Mouse (Mus musculus): ENCODE measurements around the gene Slc38a2. TPM values are rescaled to one million over a fixed set of nuclear protein-coding genes. Genes with fewer than 3 reads are reported as not detected.
A peak's percentile ranks its signal among the peaks of the same experiment; 100 is the strongest.

The Slc38a2 gene
- polyA plus RNA-seq, 1 experiment from 2014 or later, result 191 TPM

GRCm38 (mm10) chr15:96700766-96701165 is 1.2 kb upstream of the Slc38a2 start:
- no peak for ATAC-seq (ENCODE audit: insufficient number of reproducible peaks, insufficient read depth, low FRiP score, low read depth)

GRCm38 (mm10) chr15:96698658-96699448 is 677 bp downstream of the Slc38a2 start:
- peak overlapping the region; percentile 96 to 99 for H3K4me3 ChIP-seq (ENCODE audit: control insufficient read depth in 1 of 2, insufficient read depth in 1 of 2, low read depth in 1 of 2, low read length in 2 of 2)
- peak overlapping the region; percentile 77 for H3K4me2 ChIP-seq (ENCODE audit: low read length)
- peak; percentile 79 for ATAC-seq (ENCODE audit: insufficient number of reproducible peaks, insufficient read depth, low FRiP score, low read depth)

More at GRCm38 (mm10) chr15:96700766-96701165, 1.2 kb upstream of the Slc38a2 start:
- no peaks in the 10 kb centered on the region for H3K9me3 ChIP-seq (ENCODE audit: control insufficient read depth, low read length)
- H3K27ac ChIP-seq (replicated peaks in 1 of 2; ENCODE audit: control insufficient read depth in 1 of 2, insufficient read depth in 1 of 2, low read depth in 2 of 2, low read length in 2 of 2), result peak overlapping the region; percentile 99 to 100; a peak in 3 of 4 replicates
- H3K36me3 ChIP-seq (ENCODE audit: control insufficient read depth, insufficient read depth, low read length), result peaks cover 29% of the 10 kb centered on the region
- peaks cover 10 to 18% of the 10 kb centered on the region in 2 experiments for H3K4me1 ChIP-seq (ENCODE audit: control insufficient read depth in 2 of 2, insufficient read depth in 2 of 2, low read length in 2 of 2)
- peak overlapping the region in 1 of 2 experiments; percentile 99; a peak in 1 of 4 replicates for H3K4me3 ChIP-seq (ENCODE audit: control insufficient read depth in 1 of 2, insufficient read depth in 1 of 2, low read depth in 1 of 2, low read length in 2 of 2)
- H3K9ac ChIP-seq (ENCODE audit: low read length), result peak overlapping the region; percentile 100; the same call in 1 of the 2 replicates
- WGBS, result 36% methylated on average over 13 of the region's 13 CpGs
- no peaks in the 10 kb centered on the region for H3K27me3 ChIP-seq (ENCODE audit: control insufficient read depth, insufficient read depth, low read length)
- peak overlapping the region; percentile 77 for H3K4me2 ChIP-seq (ENCODE audit: low read length)

GRCm38 (mm10) chr15:96697901-96698657 is 1.5 kb downstream of the Slc38a2 start:
- 0 out of 2 replicates have a peak, but pooled peaks have one; percentile 1 for ATAC-seq (ENCODE audit: insufficient number of reproducible peaks, insufficient read depth, low FRiP score, low read depth)

More at GRCm38 (mm10) chr15:96698658-96699448, 677 bp downstream of the Slc38a2 start:
- peak overlapping the region; percentile 99 to 100 for H3K27ac ChIP-seq (replicated peaks in 1 of 2; ENCODE audit: control insufficient read depth in 1 of 2, insufficient read depth in 1 of 2, low read depth in 2 of 2, low read length in 2 of 2)
- no peaks in the 10 kb centered on the region for H3K27me3 ChIP-seq (ENCODE audit: control insufficient read depth, insufficient read depth, low read length)
- peaks cover 21 to 37% of the 10 kb centered on the region in 2 experiments for H3K4me1 ChIP-seq (ENCODE audit: control insufficient read depth in 2 of 2, insufficient read depth in 2 of 2, low read length in 2 of 2)
- 2% methylated on average over 61 of the region's 101 CpGs for WGBS
- peak overlapping the region; percentile 100 for H3K9ac ChIP-seq (ENCODE audit: low read length)
- H3K36me3 ChIP-seq (ENCODE audit: control insufficient read depth, insufficient read depth, low read length), result peaks cover 48% of the 10 kb centered on the region
- no peaks in the 10 kb centered on the region for H3K9me3 ChIP-seq (ENCODE audit: control insufficient read depth, low read length)

GRCm38 (mm10) chr15:96696486-96697284 is 2.8 kb downstream of the Slc38a2 start:
- ATAC-seq (ENCODE audit: insufficient number of reproducible peaks, insufficient read depth, low FRiP score, low read depth), result no peak
- WGBS, result 59% methylated on average over 13 of the region's 13 CpGs
- H3K4me3 ChIP-seq (ENCODE audit: control insufficient read depth in 1 of 2, insufficient read depth in 1 of 2, low read depth in 1 of 2, low read length in 2 of 2), result peak overlapping the region; percentile 96 to 99
- no peaks in the 10 kb centered on the region for H3K27me3 ChIP-seq (ENCODE audit: control insufficient read depth, insufficient read depth, low read length)
- peak overlapping the region; percentile 77 for H3K4me2 ChIP-seq (ENCODE audit: low read length)
- peaks cover 70% of the 10 kb centered on the region for H3K36me3 ChIP-seq (ENCODE audit: control insufficient read depth, insufficient read depth, low read length)
- peak overlapping the region; percentile 100 for H3K9ac ChIP-seq (ENCODE audit: low read length)
- no peaks in the 10 kb centered on the region for H3K9me3 ChIP-seq (ENCODE audit: control insufficient read depth, low read length)
- peaks cover 27 to 44% of the 10 kb centered on the region in 2 experiments for H3K4me1 ChIP-seq (ENCODE audit: control insufficient read depth in 2 of 2, insufficient read depth in 2 of 2, low read length in 2 of 2)
- H3K27ac ChIP-seq (replicated peaks in 1 of 2; ENCODE audit: control insufficient read depth in 1 of 2, insufficient read depth in 1 of 2, low read depth in 2 of 2, low read length in 2 of 2), result peak overlapping the region; percentile 78 to 100

More at GRCm38 (mm10) chr15:96697901-96698657, 1.5 kb downstream of the Slc38a2 start:
- Histone ChIP-seq H3K9ac (ENCODE audit: low read length) (peak overlapping the region; percentile 100), H3K4me1 (ENCODE audit: control insufficient read depth in 2 of 2, insufficient read depth in 2 of 2, low read length in 2 of 2) (peaks cover 27 to 44% of the 10 kb centered on the region in 2 experiments), H3K4me3 (ENCODE audit: control insufficient read depth in 1 of 2, insufficient read depth in 1 of 2, low read depth in 1 of 2, low read length in 2 of 2) (peak overlapping the region; percentile 96 to 99), H3K36me3 (ENCODE audit: control insufficient read depth, insufficient read depth, low read length) (peaks cover 56% of the 10 kb centered on the region), H3K27me3 (ENCODE audit: control insufficient read depth, insufficient read depth, low read length) (no peaks in the 10 kb centered on the region), H3K27ac (replicated peaks in 1 of 2; ENCODE audit: control insufficient read depth in 1 of 2, insufficient read depth in 1 of 2, low read depth in 2 of 2, low read length in 2 of 2) (peak overlapping the region; percentile 88 to 100), H3K9me3 (ENCODE audit: control insufficient read depth, low read length) (no peaks in the 10 kb centered on the region), H3K4me2 (ENCODE audit: low read length) (peak overlapping the region; percentile 77)
- 12% methylated on average over 19 of the region's 19 CpGs for WGBS

GRCm38 (mm10) chr15:96695455-96696421 is 3.8 kb downstream of the Slc38a2 start:
- 55% methylated on average over 26 of the region's 26 CpGs for WGBS
- Histone ChIP-seq H3K27me3 (ENCODE audit: control insufficient read depth, insufficient read depth, low read length) (no peaks in the 10 kb centered on the region), H3K9ac (ENCODE audit: low read length) (peak overlapping the region; percentile 100), H3K36me3 (ENCODE audit: control insufficient read depth, insufficient read depth, low read length) (peaks cover 79% of the 10 kb centered on the region), H3K4me2 (ENCODE audit: low read length) (peak overlapping the region; percentile 77), H3K4me3 (ENCODE audit: control insufficient read depth in 1 of 2, insufficient read depth in 1 of 2, low read depth in 1 of 2, low read length in 2 of 2) (peak overlapping the region; percentile 96 to 99; a peak in 3 of 4 replicates), H3K27ac (replicated peaks in 1 of 2; ENCODE audit: control insufficient read depth in 1 of 2, insufficient read depth in 1 of 2, low read depth in 2 of 2, low read length in 2 of 2) (peak overlapping the region; percentile 78 to 100; a peak in 3 of 4 replicates), H3K9me3 (ENCODE audit: control insufficient read depth, low read length) (no peaks in the 10 kb centered on the region), H3K4me1 (ENCODE audit: control insufficient read depth in 2 of 2, insufficient read depth in 2 of 2, low read length in 2 of 2) (peaks cover 26 to 39% of the 10 kb centered on the region in 2 experiments)
- ATAC-seq (ENCODE audit: insufficient number of reproducible peaks, insufficient read depth, low FRiP score, low read depth), result no peak

GRCm38 (mm10) chr15:96694988-96695387 is 4.5 kb downstream of the Slc38a2 start:
- Histone ChIP-seq H3K4me3 (ENCODE audit: control insufficient read depth in 1 of 2, insufficient read depth in 1 of 2, low read depth in 1 of 2, low read length in 2 of 2) (peak overlapping the region in 1 of 2 experiments; percentile 96; a peak in 2 of 4 replicates), H3K4me2 (ENCODE audit: low read length) (peak overlapping the region; percentile 77), H3K9me3 (ENCODE audit: control insufficient read depth, low read length) (no peaks in the 10 kb centered on the region), H3K27ac (replicated peaks in 1 of 2; ENCODE audit: control insufficient read depth in 1 of 2, insufficient read depth in 1 of 2, low read depth in 2 of 2, low read length in 2 of 2) (peak overlapping the region in 1 of 2 experiments; percentile 100; a peak in 1 of 4 replicates), H3K9ac (ENCODE audit: low read length) (peak overlapping the region; percentile 100), H3K4me1 (ENCODE audit: control insufficient read depth in 2 of 2, insufficient read depth in 2 of 2, low read length in 2 of 2) (peaks cover 20 to 36% of the 10 kb centered on the region in 2 experiments), H3K36me3 (ENCODE audit: control insufficient read depth, insufficient read depth, low read length) (peaks cover 87% of the 10 kb centered on the region), H3K27me3 (ENCODE audit: control insufficient read depth, insufficient read depth, low read length) (no peaks in the 10 kb centered on the region)
- ATAC-seq (ENCODE audit: insufficient number of reproducible peaks, insufficient read depth, low FRiP score, low read depth), result no peak
- WGBS, result 87% methylated on average over 7 of the region's 7 CpGs
